Mouse (Mus musculus) adrenal gland, adult (tissue): Measurements from ENCODE around the gene Tsen2.
A peak's percentile ranks its signal among the peaks of the same experiment; 100 is the strongest.

Experiments
- DNase-seq, 2 experiments: peaks; one replicate each; pipeline ENCODE4 v3.0.0; 2022 to 2023; ENCODE audit warnings: low spot score in 1 of 2; ENCODE audit not compliant: inconsistent age in 2 of 2

The Tsen2 gene

DNA sequence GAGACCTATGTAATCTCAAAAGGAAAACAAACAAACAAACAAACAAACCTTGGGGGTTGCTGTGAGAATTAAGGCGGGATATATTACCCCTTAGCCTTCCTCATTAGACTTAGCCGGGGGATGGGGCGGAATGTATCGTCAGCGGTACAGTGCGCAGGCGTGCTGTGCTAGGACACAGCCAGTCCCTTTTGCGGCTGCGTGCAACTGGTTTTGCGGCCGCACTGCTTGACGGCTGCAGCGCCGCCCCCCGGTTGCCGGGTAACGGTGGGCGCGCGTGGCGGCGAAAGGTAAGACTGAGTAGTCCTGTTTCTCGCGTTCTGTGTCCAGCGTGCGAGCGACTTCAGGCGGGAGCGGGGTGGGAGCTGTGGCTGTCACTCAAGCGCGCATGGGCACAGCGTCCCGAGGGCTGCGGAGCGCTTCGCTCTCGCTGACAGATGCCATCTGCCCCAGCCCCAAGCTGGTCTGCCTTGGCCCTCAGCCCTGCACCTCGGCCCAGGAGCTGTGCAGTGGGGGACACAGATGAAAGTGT lies at the start of gene Tsen2:
Gene Tsen2 (plus strand): TSS at position 223 of the 529 bp plus-strand sequence.
- peak; percentile 97 to 99 for DNase-seq

DNA sequence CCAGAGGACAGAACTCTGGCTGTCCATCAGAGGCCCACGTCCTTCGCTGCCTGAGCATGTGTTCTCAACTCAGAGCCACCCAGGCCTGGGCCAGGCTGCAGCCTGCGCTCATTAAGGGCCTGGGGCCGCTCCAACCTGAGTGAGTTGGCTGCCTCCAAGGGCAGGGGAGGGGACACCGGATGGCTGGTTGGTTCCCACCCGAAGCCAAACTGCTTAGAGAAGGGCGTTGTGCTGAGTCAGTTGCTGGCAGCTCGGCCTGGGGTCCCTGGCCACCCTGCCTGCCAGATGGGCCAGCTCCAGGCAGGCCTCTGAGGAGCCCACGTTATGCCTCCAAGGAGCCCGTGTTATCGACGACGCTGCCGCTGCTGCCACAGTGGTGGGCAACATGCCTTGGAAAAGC lies 44.9 kb upstream of the Tsen2 start:
- peak; percentile 23 to 52 for DNase-seq

DNA sequence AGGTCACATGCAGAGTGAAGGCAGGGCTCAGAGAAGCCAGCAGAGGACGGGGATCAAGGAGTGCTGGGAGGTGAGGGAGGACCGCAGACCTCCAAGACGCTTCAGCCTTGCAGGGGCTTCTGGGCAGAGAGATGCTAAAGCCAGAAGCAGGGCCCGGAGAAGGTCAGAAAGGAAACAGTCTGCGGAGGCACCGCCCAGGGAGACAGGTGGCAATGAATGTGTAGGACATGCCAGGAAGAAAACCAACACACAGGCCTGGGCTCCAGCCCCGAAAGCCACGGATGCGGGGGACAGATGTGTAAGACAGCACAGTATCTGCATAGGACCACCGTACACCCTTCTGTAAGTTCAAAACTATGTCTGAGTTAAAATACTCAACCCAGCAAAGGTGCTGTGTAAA lies 44.2 kb upstream of the Tsen2 start:
- peak in 1 of 2 experiments; percentile 28 for DNase-seq

DNA sequence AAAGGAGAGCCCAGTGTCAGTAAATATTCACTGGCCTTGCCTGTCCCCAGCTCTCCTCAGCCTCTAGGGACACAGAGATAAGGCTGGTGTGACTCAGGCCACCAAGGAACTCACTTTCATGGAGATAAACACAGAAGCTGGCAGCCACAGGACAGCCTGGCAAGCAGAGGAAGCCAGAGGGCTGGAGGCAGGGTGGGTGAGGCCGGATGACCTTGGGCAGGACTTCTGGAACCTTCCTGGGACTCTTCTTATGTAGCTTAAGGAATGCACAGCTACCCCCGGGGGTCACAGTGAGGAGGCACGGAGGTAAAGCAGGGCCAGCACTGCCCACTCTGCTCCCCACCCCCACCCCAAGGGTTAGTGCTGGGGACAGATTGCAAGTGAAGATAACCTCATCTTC lies 43.3 kb upstream of the Tsen2 start:
- DNase-seq = peak; percentile 84 to 88

DNA sequence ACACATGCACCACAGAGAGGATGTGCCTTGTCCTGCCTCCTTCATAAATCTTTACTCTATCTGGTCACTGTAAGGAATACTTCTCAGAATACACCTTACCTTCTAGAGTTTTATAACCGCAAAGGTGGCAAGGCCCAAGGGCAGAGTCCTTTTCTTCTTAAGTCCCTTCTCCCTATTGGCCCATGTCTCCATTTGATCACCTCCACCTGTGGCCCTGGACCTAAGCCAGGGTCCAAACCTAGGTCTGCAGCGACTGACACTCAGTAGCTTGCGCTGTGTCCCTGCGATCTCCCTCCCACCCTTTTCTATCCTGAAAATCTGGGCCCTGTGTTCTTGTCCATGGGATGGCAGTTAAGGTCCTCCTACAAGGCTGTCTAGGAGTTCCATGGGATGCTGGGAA lies 41.4 kb upstream of the Tsen2 start:
- no peak for DNase-seq

DNA sequence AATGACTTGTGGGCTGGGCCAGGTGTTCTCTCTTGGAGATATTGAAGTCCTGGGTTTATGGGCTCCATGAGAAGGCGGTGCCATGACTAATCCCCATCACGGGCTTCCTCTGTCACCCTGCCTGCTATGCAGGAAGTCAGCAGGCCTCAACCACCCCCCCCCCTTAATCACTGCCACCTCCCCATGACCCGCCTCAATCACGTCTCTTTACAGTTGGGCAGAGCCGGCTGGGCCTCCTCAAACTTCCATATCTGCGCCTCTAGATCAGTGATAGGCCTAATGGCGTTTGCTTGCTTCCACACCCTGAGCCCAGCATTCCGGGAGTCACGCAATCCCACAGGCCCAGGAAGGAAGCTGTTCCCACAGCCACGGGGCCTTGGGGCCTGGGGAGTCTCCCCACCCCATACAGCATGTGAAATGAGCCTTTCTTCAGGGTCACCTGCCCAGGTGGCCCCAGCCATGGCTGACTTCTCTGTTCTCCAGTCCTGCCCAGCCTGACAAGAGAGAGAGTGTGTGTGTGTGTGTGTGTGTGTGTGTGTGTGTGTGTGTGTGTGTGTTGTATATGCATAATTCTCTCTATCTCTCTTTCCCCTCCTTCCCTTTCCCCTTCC lies 40.8 kb upstream of the Tsen2 start:
- DNase-seq = no peak

DNA sequence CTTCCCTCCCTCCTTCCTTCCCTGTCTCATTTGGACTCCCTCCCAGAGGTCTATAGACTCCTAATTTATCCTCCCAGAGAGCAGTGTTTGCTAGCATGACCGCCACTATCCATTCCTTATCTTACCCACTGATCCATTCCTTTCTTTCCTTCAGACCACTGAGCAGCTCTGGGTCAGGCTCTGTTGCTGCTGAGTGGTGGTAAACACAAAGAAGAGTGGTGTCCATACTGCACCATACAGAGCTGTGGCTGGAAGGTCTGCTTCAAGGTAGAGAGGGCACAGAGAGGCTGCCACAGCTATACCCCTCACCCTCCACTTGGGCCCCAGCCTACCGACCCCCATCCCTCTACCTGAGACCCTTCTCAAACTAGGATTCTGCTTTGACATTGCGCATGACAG lies 40.3 kb upstream of the Tsen2 start:
- DNase-seq = no peak

DNA sequence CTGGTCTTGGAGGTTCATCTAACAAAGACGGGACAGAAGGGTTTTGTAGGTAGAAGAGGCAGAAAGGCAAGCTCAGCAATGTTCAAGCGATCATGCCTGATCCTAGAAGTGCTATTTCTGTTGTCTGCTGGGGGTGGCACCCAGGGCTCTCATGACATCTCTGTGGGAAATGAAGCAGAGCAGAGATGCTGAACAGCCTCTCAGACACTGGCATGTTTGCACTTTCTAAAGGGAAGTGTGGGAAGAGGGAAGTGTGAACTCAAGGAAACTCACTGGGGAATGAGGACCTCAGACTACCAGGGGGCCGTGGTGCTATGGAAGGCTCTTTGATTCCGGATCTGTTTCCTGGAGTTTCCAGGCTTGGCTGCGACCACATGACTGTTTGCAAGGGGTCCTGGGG lies 39.5 kb upstream of the Tsen2 start:
- no peak for DNase-seq

DNA sequence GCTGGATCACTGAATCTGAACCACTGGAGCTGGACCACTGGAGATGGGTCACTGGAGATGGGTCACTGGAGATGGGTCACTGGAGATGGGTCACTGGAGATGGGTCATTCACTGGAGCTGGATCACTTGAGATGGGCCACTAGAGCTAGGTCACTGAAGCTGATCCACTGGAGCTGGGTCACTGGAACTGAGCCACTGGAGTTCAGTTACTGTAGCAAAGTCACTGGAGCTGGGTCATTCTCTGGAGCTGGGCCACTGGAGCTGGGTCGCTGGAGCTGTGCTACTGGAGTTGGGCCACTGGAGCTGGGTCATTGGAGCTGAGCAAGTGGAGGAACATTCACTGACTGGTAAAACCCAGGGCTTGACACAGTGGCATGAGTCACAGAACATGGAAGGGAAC lies 38.0 kb upstream of the Tsen2 start:
- DNase-seq = no peak

DNA sequence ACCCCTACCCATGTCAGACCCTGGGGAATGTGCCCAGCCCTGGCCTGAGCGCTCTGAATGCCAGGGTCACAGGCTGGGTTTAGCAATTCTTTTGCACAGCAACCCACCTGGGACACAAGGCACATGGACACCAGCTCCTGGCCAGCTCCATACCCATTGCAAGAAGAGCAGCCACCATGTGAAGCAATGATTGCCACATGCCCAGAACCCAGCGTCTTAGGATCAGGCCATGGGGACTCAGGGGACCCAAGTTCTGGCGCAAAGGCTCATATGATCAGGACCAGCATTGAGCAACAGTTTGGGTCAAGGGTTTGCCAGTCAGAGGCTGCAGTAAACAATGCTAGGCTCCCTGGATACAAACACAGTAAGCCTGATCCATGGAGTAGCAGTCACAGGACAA lies 33.0 kb upstream of the Tsen2 start:
- peak; percentile 14 to 73 for DNase-seq

DNA sequence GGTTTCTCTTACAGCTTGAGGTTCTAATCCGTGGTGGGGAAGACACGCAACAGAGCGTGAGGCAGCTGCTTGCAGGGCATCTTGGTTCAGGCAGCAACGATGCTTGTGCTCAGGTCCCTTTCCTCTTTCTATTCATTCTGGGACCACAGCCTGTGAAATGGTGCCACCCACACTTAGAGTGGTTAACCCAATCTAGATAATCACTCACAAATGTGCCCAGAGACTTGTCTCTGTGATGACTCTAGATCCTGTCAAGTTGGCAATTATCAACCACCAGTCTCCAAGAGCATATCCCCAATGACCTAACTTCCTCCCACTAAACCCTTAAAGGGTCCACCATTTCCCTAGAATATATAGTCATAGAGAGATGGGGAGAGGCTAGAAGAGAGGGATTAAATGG lies 31.3 kb upstream of the Tsen2 start:
- DNase-seq = no peak

DNA sequence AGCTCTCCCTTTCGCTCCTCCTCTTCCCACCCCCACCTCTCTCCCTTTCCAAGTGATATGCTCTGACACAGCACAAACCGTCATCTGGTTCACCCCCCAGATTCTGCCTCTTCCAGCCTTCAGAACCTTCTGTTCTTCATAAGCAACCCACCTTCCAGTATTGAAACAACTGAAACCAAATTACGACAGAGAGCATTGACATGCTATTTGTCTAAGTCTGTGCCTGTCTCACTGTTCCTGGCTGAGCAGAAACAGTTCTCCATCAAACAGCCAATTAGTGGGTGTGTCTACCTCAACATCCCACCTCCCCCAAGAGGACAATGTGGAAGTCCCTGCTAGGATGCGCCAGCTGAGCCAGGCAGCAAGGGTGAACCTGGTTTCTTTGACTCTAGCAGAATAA lies 26.6 kb upstream of the Tsen2 start:
- DNase-seq = no peak

DNA sequence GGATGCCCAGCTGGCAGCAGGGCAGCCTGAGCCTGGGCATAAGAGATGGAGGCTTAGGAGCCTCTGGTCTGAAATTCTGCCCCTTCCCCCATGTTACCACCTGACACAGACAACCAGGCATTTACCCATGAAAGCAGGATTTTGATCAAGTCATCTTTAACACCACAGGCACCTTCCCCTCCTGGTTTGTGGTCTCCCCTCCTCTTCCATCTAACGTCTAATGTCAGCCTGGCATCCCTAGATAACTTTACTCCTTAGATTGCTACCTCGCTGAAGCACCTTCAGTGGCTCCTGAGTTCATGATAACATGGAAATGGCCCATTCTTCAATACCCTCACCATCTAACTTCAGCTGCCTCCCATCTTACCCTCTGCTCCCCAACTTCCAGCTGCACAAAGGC lies 26.1 kb upstream of the Tsen2 start:
- DNase-seq = no peak

DNA sequence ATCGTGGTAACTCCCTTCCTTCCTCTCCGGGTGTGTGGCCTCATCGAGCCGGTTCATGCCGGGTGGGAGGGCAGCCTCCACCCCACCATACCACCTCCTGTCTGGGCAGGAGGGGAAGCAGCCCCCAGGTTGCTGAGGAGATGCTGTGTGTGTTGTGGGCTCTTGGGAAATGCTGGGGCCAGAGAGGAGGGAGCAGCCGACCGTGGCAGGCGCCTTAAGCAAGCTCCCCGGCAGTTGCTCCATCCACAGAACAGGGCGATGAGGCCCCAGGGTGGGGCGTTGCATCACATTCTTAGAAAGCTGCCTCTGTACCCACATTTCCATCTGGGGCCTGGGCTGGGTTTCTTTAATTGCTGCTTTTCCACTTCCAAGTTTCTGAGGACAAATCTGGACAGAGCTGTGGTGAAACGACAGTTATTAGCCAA lies 25.2 kb upstream of the Tsen2 start:
- peak in 1 of 2 experiments; percentile 68 for DNase-seq

DNA sequence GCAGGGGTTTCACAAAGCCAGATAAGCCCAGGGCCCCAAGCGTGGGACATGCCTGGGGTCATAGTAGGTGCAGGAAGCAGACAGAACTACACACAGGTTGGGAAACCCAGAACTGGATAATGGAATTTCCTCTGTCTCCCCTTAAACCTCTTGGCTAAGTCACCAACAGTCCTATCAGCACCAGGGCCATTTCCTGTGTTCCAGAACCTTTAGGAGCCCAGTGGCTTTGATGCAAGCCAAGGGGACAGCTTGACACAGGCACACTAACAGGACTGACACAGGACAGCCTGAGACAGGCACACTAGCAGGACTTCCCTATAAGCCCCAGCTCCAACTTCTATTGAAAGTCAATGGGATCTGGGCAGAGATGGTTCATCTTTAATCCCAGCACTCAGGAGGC lies 22.5 kb upstream of the Tsen2 start:
- DNase-seq = no peak

DNA sequence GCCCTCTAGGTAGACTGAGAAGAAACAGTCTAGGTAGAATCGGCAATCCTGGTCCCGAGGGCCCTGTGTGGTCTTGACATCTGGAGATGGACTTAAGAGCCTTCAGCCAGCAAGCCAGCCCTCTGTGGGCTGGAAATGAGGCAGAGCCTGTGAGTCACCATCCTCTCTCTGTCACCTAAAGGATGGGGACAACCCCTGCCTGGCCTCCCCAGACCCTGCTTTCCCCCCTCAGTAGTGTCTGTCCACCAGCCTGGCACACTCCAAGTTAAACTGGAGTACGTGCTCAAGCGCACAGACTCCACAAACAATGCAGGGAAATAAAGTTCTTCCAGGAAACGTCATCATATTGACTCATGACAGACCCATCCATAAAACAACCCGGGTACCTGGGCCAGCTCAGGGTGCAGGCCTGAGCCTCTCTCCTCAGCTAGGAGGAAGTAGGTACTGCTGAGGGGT lies 21.7 kb upstream of the Tsen2 start:
- DNase-seq = no peak

DNA sequence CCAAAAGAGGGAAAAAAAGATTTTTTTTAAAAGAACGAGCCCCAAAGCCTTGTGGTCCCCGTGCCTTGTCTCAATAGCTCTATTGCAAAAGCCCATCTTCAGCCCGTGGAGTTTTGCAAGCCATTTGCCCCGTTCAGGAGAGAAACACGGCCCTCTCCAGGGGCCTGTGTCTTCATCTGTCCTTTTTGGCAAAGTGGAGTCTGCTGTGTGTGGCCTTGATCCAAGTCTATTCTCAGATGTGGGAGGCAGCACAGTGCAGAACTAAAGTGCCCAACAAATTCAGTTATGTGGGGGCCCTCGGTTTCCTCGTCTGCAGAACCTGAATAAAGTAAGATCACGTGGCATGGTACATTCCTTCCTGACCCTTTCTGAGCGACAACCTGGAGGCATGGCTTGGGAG lies 21.3 kb upstream of the Tsen2 start:
- peak in 1 of 2 experiments; percentile 78 for DNase-seq

DNA sequence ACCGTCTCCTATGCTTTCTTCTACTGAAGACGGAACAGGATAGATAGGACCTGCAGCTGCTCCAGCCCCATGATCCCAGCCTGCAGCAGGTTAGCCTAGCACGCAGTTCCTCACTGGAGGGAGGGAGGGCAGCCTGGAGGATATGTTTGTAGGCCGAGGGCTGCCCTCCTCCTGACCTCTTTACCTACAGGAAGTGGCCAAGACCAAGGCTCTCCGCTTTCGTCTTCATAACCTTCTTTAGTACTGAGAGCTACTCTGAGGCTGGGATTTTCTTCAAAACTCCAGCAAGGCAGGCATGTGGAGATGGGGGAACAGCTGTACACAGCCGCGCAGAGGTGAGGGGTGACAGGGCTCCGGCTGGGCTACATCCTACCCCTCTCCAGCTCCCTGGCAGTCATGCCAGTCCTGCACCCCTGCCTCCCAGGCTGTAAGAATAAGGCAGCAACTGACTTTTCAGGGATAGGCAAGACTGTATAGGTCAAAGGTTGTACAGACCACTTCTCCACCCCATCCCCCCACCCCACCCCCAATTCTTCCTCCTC lies 19.9 kb upstream of the Tsen2 start:
- DNase-seq = no peak

DNA sequence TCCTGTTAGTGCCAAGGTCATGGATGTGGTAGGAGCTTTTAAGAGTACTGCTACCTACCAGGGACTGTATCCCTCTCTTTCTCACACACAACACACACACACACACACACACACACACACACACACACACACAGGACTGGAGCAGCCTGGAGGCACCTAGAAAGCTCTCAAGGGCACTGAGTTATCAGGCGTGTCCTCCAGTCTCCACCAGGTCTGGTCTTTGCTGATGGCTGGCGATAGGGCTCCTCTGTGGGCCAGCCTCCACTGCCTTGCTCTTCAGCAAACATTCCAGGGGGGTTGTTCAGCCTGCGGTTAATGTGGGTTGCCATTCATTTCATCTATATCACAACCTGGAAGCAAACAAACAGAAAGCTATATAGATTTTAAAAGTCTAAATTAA lies 17.0 kb upstream of the Tsen2 start:
- no peak for DNase-seq

DNA sequence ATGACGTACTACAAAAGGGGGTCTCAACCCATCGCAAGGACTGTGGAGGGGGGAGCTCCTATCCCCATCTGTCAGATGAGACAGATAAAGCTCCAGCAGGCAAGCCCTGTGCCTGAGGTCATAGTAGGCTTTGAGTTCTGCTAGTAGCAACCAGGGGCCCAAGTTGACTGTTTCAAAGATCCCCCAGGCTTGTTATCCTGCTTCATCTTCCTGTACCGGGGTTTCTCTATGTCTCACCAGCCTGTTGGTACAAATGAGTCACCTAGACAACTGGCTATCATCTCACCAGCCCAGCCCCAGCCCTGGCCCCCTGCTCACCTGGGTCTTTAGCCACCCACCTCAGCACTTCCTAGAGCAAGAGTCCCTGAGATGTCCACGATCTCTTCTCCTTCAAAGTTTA lies 16.1 kb upstream of the Tsen2 start:
- DNase-seq = no peak

DNA sequence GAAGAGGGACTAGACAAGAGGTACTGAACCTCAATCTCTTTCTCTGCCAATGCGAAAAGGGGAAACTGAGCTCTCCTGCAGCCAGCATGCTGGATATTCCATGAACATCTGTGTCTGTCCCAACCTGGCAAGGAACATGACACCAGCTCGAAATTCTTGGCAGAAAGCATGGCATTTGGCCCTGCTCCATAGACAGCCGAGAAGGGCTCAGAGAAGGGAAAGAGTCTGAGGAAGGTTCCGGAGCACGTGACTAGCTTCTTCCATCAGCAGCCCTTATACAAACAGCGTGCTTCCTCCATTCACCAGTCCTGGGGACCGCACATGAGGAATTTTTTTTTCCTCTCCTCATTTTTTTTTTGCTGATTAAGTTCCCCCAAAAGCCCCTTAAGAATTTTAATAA lies 9.8 kb upstream of the Tsen2 start:
- DNase-seq = peak; percentile 20 to 72

DNA sequence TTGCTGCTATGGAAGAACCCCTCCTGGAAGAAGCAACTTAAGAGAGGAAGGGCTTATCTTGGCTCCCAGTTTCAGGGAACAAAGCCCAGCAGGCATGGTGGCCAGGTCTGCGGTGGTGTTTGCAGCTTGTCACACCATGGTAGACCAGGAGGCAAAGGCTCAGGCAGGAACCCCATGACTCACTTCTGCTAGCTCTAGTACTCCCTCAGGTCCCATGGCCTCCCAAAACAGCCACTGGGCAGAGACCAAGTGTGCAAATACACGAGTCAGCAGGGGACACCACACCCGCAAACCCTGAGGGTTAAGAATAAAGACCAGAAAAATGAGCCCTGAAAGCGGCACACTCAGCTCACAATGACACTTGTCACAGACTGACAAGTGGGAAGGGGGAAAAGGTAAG lies 8.3 kb upstream of the Tsen2 start:
- no peak for DNase-seq
